Mouse (Mus musculus): Measurements from ENCODE around the gene Armc7. TPM values are rescaled to one million over a fixed set of nuclear protein-coding genes. Genes with fewer than 3 reads are reported as not detected.
"Not testable (repeated sequence)": the region's sequence is repeated elsewhere in the genome, so short reads cannot be mapped to it uniquely, and the experiment has no call there.

Armc7 gene
- polyA plus RNA-seq, 1 experiment, result 20.7 TPM

DNA sequence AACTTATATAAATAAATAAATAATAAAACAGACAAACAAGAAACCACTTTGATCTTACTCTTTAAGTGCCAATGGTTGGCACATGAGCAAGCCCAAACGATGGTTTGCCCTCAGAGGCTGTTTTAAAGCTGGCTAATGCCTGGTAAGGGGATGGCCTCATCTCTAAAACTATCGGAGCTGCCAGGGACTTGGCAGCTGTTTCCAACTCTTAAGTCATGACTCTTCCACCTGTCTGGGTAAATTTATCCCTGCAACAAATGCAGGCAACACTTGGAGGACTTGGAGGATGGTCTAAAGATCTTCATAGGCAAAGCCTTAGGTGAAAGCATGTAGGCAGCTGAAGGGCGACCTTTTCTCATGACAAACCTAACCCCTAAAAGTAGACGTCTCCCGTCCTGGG is 41.5 kb downstream of the Armc7 start:
- Histone ChIP-seq H3K9me3 (no peaks in the 10 kb centered on the region), H3K4me1 (peaks cover 24% of the 10 kb centered on the region), H3K4me3 (replicated peaks) (no peak overlapping the region), H3K27me3 (replicated peaks) (no peaks in the 10 kb centered on the region), H3K36me3 (replicated peaks; ENCODE audit: low read length) (peaks cover 17% of the 10 kb centered on the region)
- TF ChIP-seq GATA1 (IDR thresholded peaks at IDR 0.05; ENCODE audit: borderline replicate concordance, low read length) (no peak), FLI1 (IDR thresholded peaks at IDR 0.05; ENCODE audit: low read length) (no peak)

DNA sequence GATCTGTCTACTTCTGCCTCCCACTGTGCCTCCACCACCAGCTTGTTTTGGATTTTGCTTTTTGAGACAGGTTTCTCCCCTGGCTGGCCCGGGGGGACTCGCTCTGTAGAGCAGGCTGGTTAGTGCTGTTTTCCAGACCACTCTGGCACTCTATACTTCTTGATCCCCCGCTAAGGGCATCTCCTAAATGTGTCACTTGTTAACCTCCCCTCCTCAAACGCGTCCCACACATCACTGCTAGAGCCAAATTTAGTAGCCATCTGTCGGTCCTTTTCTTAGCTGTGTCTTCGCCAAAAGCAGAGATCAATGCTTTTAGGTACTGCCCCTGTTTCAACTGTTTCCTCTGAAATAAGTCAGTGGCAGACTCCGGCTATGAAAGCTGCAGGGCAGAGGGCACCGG is 43.2 kb downstream of the Armc7 start:
- TF ChIP-seq FLI1 (IDR thresholded peaks at IDR 0.05; ENCODE audit: low read length) (no peak), GATA1 (IDR thresholded peaks at IDR 0.05; ENCODE audit: borderline replicate concordance, low read length) (no peak)
- H3K27me3 ChIP-seq (replicated peaks), result no peaks in the 10 kb centered on the region
- peaks cover 28% of the 10 kb centered on the region for H3K36me3 ChIP-seq (replicated peaks; ENCODE audit: low read length)
- no peaks in the 10 kb centered on the region for H3K9me3 ChIP-seq
- no peak overlapping the region for H3K4me3 ChIP-seq (replicated peaks)
- peaks cover 17% of the 10 kb centered on the region for H3K4me1 ChIP-seq

DNA sequence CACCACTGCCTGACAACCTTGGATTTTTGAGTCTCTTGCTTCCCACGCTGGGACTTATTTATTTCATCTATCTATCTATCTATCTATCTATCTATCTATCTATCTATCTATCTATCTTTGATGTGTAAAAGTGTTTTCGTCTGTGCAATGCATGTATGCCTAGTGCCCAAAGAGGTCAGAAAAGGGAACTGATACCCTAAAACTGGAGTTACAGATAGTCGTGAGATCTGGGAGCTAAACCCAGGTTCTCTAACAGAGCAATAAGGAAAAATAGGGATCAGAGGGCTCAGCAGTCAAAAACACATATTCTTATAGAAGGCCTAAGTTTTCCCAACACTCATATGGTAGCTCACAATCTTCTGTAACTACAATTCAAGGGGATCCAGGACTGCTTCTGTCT is 44.1 kb downstream of the Armc7 start:
- H3K36me3 ChIP-seq (replicated peaks; ENCODE audit: low read length), result peaks cover 37% of the 10 kb centered on the region
- no peaks in the 10 kb centered on the region for H3K27me3 ChIP-seq (replicated peaks)
- H3K4me1 ChIP-seq, result peaks cover 17% of the 10 kb centered on the region
- TF ChIP-seq FLI1 (IDR thresholded peaks at IDR 0.05; ENCODE audit: low read length) (no peak), GATA1 (IDR thresholded peaks at IDR 0.05; ENCODE audit: borderline replicate concordance, low read length) (no peak)
- H3K4me3 ChIP-seq (replicated peaks), result no peak overlapping the region
- no peaks in the 10 kb centered on the region for H3K9me3 ChIP-seq

DNA sequence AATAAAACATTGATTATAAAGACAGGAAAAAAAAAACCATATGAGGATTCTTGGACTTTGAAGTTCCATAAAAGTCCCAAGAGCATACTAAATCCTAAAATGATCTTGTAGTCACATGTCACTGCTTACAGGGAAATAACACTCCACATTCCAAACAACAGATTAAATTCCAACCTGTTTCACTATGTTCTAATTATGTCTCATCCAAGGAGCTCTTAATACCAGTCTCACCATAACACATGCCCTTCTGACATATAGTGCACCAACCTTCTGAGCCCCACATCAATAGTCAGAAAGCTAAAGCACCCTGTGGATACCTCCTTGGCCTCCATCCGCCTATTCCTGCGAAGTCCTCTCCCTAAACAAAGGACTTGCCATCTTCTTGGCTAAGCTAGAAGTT is 44.8 kb downstream of the Armc7 start:
- H3K4me1 ChIP-seq, result peaks cover 13% of the 10 kb centered on the region
- no peak for TF ChIP-seq GATA1 (IDR thresholded peaks at IDR 0.05; ENCODE audit: borderline replicate concordance, low read length)
- TF ChIP-seq FLI1 (IDR thresholded peaks at IDR 0.05; ENCODE audit: low read length), result no peak
- H3K9me3 ChIP-seq, result no peaks in the 10 kb centered on the region
- H3K27me3 ChIP-seq (replicated peaks), result no peaks in the 10 kb centered on the region
- H3K4me3 ChIP-seq (replicated peaks), result no peak overlapping the region
- H3K36me3 ChIP-seq (replicated peaks; ENCODE audit: low read length), result peaks cover 43% of the 10 kb centered on the region

DNA sequence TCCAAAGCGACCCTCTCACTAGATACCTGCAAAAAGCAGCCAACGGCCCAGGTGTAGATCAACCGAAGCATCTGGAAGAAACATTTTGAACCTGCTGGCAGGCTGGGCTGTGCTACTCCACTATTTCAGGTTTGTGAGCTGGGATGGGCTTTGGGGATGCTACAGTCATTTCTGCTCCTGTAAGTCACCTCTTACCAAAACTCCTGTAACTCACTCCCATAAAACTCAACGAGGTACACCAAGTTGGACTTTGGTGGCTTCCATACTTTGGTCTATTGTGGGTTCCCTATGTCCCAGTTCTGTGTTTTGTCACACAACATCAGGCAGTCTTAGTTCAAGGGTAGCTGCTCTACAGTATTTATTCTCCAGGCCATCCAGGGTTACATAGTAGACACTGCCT is 45.6 kb downstream of the Armc7 start:
- Histone ChIP-seq H3K4me3 (replicated peaks) (no peak overlapping the region), H3K36me3 (replicated peaks; ENCODE audit: low read length) (peaks cover 52% of the 10 kb centered on the region), H3K27me3 (replicated peaks) (no peaks in the 10 kb centered on the region), H3K4me1 (peaks cover 11% of the 10 kb centered on the region; the same call in 1 of the 2 replicates), H3K9me3 (no peaks in the 10 kb centered on the region)
- TF ChIP-seq FLI1 (IDR thresholded peaks at IDR 0.05; ENCODE audit: low read length) (no peak), GATA1 (IDR thresholded peaks at IDR 0.05; ENCODE audit: borderline replicate concordance, low read length) (no peak)

DNA sequence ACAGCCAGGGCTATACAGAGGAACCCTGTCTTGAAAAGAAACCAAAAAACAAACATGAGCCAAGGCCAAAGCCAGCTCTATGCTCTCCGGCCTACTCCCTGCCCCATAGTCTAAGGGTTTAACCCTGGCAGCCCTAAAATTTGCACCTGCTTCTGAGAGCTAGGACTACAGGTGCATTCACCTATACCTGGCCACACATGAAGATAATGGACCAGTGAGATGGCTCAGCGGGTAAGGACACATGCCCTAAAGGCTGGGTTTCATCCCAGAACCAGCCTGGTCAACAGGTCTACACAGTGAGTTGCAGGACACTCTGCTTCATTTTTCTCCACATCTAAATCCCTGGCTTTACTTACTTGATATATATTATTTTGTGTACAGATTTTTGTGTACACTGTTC is 46.8 kb downstream of the Armc7 start:
- Histone ChIP-seq H3K9me3 (no peaks in the 10 kb centered on the region), H3K27me3 (replicated peaks) (no peaks in the 10 kb centered on the region), H3K4me1 (peaks cover 11% of the 10 kb centered on the region; the same call in 1 of the 2 replicates), H3K36me3 (replicated peaks; ENCODE audit: low read length) (peaks cover 62% of the 10 kb centered on the region), H3K4me3 (replicated peaks) (no peak overlapping the region)
- no peak for TF ChIP-seq FLI1 (IDR thresholded peaks at IDR 0.05; ENCODE audit: low read length)
- no peak for TF ChIP-seq GATA1 (IDR thresholded peaks at IDR 0.05; ENCODE audit: borderline replicate concordance, low read length)

DNA sequence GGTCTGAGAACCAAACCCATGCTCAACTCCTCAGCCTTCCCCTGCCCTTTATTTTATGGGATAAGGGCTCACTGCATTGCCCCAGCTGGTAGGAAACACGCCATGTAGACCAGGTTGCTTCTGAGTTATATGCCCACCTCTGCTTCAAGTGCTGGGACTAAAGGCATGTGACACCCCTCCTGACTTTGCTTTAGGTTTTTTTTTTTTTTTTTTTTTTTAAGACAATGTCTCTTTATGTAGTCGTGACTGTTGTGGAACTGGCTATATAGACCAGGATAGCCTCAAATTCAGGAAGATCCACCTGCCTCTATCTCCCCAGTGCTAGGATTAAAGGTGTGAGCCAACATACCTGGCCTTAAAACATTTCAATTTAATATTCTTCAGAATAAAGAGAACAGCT is 47.2 kb downstream of the Armc7 start:
- Histone ChIP-seq H3K4me1 (peaks cover 11% of the 10 kb centered on the region; the same call in 1 of the 2 replicates), H3K4me3 (replicated peaks) (no peak overlapping the region), H3K9me3 (no peaks in the 10 kb centered on the region), H3K27me3 (replicated peaks) (no peaks in the 10 kb centered on the region), H3K36me3 (replicated peaks; ENCODE audit: low read length) (peaks cover 67% of the 10 kb centered on the region)
- TF ChIP-seq GATA1 (IDR thresholded peaks at IDR 0.05; ENCODE audit: borderline replicate concordance, low read length) (no peak), FLI1 (IDR thresholded peaks at IDR 0.05; ENCODE audit: low read length) (no peak)

DNA sequence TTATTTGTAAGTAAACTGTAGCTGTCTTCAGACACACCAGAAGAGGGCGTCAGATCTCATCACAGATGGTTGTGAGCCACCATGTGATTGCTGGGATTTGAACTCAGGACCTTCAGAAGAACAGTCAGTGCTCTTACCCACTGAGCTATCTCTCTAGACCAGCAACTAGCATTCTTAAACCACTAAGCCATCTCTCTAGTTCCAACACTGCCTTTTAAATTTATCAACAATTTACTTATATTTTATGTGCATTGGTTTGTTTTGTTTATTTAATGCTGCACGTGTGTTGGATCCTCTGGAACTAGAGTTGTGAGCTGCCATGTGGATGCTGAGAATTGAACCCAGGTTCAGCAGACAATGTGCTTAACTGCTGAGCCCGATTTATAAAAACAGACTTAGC is 51.0 kb downstream of the Armc7 start:
- H3K4me3 ChIP-seq (replicated peaks); H3K9me3 ChIP-seq; H3K27me3 ChIP-seq (replicated peaks): not testable (repeated sequence)
- Histone ChIP-seq H3K36me3 (replicated peaks; ENCODE audit: low read length) (peaks cover 83% of the 10 kb centered on the region), H3K4me1 (peaks cover 15% of the 10 kb centered on the region; the same call in 1 of the 2 replicates)

DNA sequence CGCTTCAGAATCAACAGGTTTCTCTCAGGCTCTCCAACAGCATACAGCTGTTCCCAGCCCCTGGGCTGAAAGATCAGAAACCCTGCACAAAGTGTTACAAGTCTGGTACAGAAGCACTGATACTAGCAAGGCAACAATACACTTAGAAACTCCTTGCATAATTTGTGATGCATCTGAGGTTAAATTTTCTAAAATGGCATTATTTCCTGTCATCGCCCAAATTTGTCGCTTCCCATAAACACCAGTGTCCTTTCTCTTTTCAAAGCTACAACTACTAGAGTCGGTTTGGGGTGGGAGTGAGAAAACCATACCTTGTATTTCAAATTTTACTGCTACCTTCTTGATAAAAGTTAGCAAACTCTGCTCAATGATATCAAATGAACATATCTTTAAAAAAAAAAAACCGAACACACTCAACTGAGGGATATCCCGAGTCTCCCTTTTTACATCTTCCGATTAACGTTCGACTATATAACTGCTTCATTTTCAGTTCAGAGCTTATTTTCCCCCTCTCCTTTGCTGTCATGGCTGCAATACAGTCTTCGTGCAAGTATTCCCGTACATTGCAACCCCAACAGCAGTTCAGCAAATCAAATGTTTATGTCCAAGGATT is 59.4 kb downstream of the Armc7 start:
- no peak for TF ChIP-seq FLI1 (IDR thresholded peaks at IDR 0.05; ENCODE audit: low read length)
- TF ChIP-seq GATA1 (IDR thresholded peaks at IDR 0.05; ENCODE audit: borderline replicate concordance, low read length), result no peak
- Histone ChIP-seq H3K9me3 (no peaks in the 10 kb centered on the region), H3K4me1 (peaks cover 47% of the 10 kb centered on the region), H3K27me3 (replicated peaks) (no peaks in the 10 kb centered on the region), H3K36me3 (replicated peaks; ENCODE audit: low read length) (peaks cover 41% of the 10 kb centered on the region), H3K4me3 (replicated peaks) (peak overlapping the region; percentile 99)

DNA sequence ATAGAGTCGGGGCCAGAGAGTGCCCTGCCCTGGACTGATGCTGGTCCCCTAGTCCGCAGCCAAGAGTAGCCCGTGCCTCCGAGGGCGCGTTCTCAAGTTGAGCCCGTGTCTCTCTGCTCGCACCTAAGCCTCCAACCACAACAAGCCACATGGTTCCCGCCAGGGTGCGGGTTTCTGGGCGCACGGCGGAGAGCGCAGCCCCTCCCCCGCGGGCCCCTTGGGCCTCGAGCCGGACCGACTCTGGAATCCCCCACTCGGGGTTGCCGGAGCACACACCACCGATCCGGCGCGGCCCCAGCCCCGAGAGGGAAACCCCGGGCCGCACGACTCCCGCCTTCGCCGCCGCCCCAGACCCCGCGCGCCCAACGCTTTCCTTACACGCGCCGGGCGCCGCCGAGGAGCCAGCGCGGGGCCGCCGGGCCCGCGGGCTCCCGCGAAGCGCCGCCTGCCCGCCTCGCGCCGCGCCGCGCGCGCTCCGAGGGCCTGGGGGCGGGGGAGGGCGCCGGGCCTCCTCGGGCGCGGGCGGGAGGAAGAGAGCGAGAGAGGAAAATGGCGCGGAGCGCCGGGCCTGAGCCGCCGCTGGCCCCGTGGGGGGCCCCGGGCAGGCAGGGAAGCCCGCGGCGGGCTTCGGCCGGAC is 60.1 kb downstream of the Armc7 start:
- H3K4me1 ChIP-seq, result peaks cover 44% of the 10 kb centered on the region
- H3K27me3 ChIP-seq (replicated peaks), result no peaks in the 10 kb centered on the region
- peaks cover 35% of the 10 kb centered on the region for H3K36me3 ChIP-seq (replicated peaks; ENCODE audit: low read length)
- no peaks in the 10 kb centered on the region for H3K9me3 ChIP-seq
- TF ChIP-seq FLI1 (IDR thresholded peaks at IDR 0.05; ENCODE audit: low read length) (no peak), GATA1 (IDR thresholded peaks at IDR 0.05; ENCODE audit: borderline replicate concordance, low read length) (no peak)
- peak overlapping the region; percentile 99 for H3K4me3 ChIP-seq (replicated peaks)

Measured in megakaryocyte, embryonic 14.5 days (primary cell).